Mouse (Mus musculus): ENCODE results near the gene Gm4756. TPM values are rescaled to one million over a fixed set of nuclear protein-coding genes. Genes with fewer than 3 reads are reported as not detected.

Gm4756 gene
- polyA plus RNA-seq (2014; fragmentation: Illumina TruSeq; extraction: RNeasy Lipid Tissue Mini Kit (QIAGEN cat#74804); ENCODE audit: low replicate concordance): not detected

GRCm38 (mm10) chr12:72649611-72650330, at the start of gene Gm4756:
TSS of gene Gm4756 (minus strand) at chr12:72649661.

GRCm38 (mm10) chr12:72664735-72665337, 15.4 kb upstream of the Gm4756 start, which contains the start of gene Dhrs7:
TSS of gene Dhrs7 (minus strand) at chr12:72664909.

GRCm38 (mm10) chr12:72536021-72536597, 113.4 kb downstream of the Gm4756 start, which contains the start of gene Pcnx4:
TSS of gene Pcnx4 (plus strand) at chr12:72536383.

Other genes with a start within 250 kb of the Gm4756 start
- gene Rtn1, start 240.6 kb downstream of the Gm4756 start, polyA plus RNA-seq (2014; fragmentation: Illumina TruSeq; extraction: RNeasy Lipid Tissue Mini Kit (QIAGEN cat#74804); ENCODE audit: low replicate concordance): 12.3 TPM
- gene Lrrc9, start 207.8 kb downstream of the Gm4756 start, polyA plus RNA-seq (2014; fragmentation: Illumina TruSeq; extraction: RNeasy Lipid Tissue Mini Kit (QIAGEN cat#74804); ENCODE audit: low replicate concordance): 0.11 TPM
- gene Pcnx4, start 113.3 kb downstream of the Gm4756 start, polyA plus RNA-seq (2014; fragmentation: Illumina TruSeq; extraction: RNeasy Lipid Tissue Mini Kit (QIAGEN cat#74804); ENCODE audit: low replicate concordance): 1.4 TPM
- 27.3 TPM for gene Dhrs7, start 15.2 kb upstream of the Gm4756 start, polyA plus RNA-seq (2014; fragmentation: Illumina TruSeq; extraction: RNeasy Lipid Tissue Mini Kit (QIAGEN cat#74804); ENCODE audit: low replicate concordance)
- gene Ppm1a, start 107.8 kb upstream of the Gm4756 start, polyA plus RNA-seq (2014; fragmentation: Illumina TruSeq; extraction: RNeasy Lipid Tissue Mini Kit (QIAGEN cat#74804); ENCODE audit: low replicate concordance): 238 TPM